Mouse (Mus musculus) left cerebral cortex, postnatal 10 days (tissue): Measurements from ENCODE around the gene Qk. TPM values are rescaled to one million over a fixed set of nuclear protein-coding genes. Genes with fewer than 3 reads are reported as not detected.
A peak's percentile ranks its signal among the peaks of the same experiment; 100 is the strongest.

Experiments used
- DNase-seq, 2 experiments: peaks; one replicate each; pipeline ENCODE4 v3.0.0; 2021 to 2022; ENCODE audit warnings: low spot score in 2 of 2, mixed read lengths in 1 of 2; ENCODE audit errors: extremely low spot score in 1 of 2
- intact Hi-C: fragments of 180-260 bp; cut with DNase I; formaldehyde crosslinking; loops from one replicate; pipeline ENCODE4 v1.15.1; 2025
- total RNA-seq, 2 experiments: library from RNA; stranded (reverse); gene quantifications; 2 replicates each; pipeline ENCODE4 v1.2.3; 2021

Qk gene
- total RNA-seq, result 100 to 1,000 TPM; 295 to 297 TPM

DNA sequence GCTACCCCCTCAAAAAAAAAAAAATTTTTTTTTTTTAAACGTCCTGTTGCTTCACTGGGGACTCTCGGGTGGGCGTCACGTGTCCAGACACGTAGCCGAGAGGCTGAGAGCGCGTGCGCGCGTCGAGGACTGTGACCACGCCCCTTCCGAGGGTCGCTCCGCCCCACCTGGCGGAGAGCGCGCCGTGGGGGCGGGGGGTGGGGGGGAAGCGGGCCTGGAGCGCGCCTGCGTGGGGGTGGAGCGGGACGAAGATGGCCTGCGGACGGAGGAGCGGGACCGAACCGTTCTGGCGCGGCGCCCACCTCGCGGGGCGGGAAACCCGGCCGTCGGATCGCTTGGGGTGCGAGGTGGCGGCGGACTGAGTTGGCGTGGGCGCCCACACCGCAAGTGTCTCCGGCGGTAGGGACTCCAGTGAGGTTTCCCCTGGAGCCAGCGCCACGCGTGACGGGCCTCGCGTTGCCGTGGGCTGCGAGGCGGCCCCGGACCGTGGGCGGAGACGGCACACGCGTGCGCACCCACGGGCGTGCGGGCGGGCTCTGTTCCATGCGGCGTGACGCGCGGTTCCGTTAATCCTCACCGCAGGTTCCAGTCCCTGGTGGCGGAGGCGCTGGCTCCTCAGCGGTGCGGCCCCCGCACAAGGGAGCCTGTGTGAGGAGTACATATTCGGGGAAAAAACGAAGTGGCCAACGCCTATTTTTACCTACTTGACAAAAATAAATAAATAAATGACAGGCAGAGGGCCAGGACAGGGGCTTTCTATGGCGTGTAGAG is at the start of gene Qk:
Qk (minus strand) TSS at position 170 of the 771 bp plus-strand sequence.
- intact Hi-C loops, result loop anchor here (2.0 to 10.0 kb wide), 6 partner anchors 173 to 1655 kb away; no protein-coding TSS in a partner anchor
- DNase-seq, result peak; percentile 90 to 96

DNA sequence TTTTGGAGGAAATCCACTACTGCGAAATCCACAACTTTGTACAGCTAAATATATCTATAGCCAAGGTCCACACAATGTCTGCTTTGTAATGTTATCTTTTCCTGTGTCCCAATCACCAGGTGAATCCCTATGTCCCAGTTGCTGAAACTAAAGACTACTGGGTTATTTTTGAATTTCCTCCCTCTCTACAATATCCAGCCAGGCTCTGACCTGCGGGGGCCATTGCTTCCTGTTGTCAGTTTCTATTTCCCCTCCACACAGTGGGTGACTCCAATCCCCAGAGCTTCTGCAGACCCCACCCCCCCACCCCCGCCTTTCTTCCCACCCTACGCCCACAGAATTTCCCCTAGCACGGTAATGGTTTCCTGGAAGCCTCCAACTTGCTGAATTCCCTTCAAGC is 47.4 kb upstream of the Qk start:
- intact Hi-C loops, result no loop called here
- no peak for DNase-seq

DNA sequence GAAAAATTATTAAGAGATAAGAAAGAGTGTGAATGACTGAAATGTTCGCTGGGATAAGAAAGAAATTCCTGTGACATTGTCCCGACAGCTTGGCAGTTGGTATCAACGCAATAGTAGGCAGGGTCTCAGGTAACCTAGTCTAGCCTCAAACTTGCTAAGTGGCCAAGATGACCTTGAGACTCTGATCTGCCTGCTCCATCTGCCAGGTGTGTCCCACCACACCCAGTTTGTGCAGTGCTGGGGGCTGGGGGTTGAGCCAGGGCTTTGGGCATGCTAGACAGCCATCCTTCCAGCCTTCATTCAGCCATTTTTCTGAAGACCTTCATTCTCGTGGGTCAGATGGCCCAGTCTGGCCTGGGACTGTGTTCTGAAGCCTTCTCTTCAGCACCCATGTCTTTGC is 46.9 kb upstream of the Qk start:
- DNase-seq, result no peak
- intact Hi-C loops, result no loop called here

- intact Hi-C loops, result no loop called here
- DNase-seq, result no peak
Observed at GRCm38 (mm10) chr17:10365501-10366482, 46.1 kb upstream of the Qk start.

GRCm38 (mm10) chr17:10363151-10363550 is 43.5 kb upstream of the Qk start:
- DNase-seq, result no peak
- intact Hi-C loops, result no loop called here

DNA sequence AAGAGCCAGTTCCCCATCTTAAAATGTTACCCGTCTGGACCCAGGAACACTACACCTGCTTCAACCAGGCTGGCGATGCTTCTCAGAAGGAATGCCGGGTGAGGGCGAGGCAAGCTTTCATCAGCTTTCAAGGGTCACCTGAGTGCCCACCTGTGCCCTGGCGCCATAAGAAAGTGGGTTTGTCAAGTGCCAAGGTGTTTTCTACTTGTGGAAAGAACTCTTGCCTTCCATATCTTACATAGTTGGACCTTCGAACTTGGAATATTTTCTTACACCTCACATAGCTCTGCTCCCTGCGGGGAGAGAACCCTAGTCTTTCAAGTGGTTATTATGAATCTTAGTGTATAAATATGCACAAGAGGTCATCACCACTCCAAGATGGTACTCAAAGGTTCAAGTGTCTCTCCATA is 42.2 kb upstream of the Qk start:
- intact Hi-C loops, result no loop called here
- DNase-seq, result no peak

DNA sequence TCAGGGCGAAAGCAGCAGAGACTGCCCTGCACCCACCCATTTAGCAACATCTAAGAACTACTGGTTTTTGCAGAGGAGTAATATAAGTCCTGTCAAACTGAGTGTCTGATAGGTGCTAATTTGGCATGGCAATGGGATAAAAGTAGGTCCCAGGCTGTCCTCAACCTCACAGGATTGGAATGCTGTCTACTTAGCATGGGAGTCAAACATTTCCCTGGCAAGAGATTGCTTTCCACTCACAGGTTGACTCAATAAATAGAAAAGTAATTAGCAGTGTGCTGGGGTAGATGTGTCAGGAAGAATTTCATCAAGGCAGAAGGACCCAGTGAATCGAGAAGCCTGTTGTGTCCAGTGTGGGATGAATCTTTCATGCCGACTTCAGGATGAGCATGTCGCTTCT is 41.1 kb upstream of the Qk start:
- DNase-seq, result no peak
- intact Hi-C loops, result no loop called here

DNA sequence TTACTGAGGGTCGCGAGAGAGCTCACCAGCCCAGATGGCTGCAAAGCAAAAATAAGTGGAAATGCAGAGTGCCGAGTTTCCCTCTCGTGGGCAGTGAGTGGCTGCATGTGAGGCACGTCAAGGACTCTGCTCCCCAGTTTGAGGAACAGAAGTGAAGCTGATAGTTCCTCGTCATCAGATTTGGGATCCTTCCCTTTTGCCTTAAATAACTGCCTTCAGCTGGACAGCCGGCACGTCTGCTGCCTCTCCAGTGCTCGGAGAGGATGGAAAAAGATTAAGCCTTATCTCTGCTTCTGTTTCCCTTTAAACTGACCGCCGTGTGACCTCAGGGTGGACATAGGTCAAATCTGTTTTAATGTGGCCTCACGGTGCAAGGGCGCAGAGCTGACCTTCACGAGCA is 39.8 kb upstream of the Qk start:
- peak in 1 of 2 experiments; percentile 34 for DNase-seq

GRCm38 (mm10) chr17:10357348-10357747 is 37.7 kb upstream of the Qk start:
- no peak for DNase-seq
- intact Hi-C loops, result no loop called here

More for the DNA sequence above, 39.8 kb upstream of the Qk start:
- intact Hi-C loops, result no loop called here

- intact Hi-C loops, result no loop called here
- DNase-seq, result no peak
Observed at GRCm38 (mm10) chr17:10356294-10356693, 36.6 kb upstream of the Qk start.

- intact Hi-C loops, result no loop called here
- DNase-seq, result no peak
Observed at GRCm38 (mm10) chr17:10355746-10356145, 36.1 kb upstream of the Qk start.

GRCm38 (mm10) chr17:10338286-10338685 is 18.6 kb upstream of the Qk start:
- intact Hi-C loops, result loop anchor here (5.0 kb wide), 2 partner anchors 54 to 404 kb away; no protein-coding TSS in a partner anchor
- no peak for DNase-seq

GRCm38 (mm10) chr17:10336558-10336957 is 16.9 kb upstream of the Qk start:
- intact Hi-C loops, result loop anchor here (5.0 kb wide), 2 partner anchors 56 to 406 kb away; no protein-coding TSS in a partner anchor
- DNase-seq, result no peak

- intact Hi-C loops, result loop anchor here (5.0 kb wide), 2 partner anchors 56 to 406 kb away; no protein-coding TSS in a partner anchor
- peak in 1 of 2 experiments; percentile 66 for DNase-seq
Observed at GRCm38 (mm10) chr17:10335809-10336499, 16.3 kb upstream of the Qk start.

GRCm38 (mm10) chr17:10334957-10335690 is 15.5 kb upstream of the Qk start:
- DNase-seq, result peak; percentile 81 to 86
- intact Hi-C loops, result loop anchor here (5.0 kb wide), 2 partner anchors 57 to 407 kb away; no protein-coding TSS in a partner anchor

DNA sequence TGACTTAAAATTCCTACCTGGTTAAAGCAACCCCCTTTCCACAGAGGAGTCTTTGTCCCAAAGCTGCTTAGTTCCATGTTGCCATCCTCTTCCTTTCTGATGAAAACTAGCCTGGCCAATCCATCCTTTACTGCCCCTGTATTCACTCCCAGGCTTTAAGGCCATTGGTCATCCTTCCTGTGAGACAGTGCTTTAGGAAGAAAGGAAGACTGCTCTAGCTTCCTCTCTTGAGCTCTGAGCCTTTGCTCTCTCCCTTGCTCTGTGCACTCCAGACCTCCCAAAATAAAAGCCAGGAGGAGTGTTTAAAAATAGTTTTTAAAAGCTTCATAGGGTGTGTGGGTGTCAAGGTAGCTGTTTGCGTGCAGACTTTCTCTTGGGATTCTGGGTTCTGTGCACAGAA is 14.8 kb upstream of the Qk start:
- intact Hi-C loops, result no loop called here

DNA sequence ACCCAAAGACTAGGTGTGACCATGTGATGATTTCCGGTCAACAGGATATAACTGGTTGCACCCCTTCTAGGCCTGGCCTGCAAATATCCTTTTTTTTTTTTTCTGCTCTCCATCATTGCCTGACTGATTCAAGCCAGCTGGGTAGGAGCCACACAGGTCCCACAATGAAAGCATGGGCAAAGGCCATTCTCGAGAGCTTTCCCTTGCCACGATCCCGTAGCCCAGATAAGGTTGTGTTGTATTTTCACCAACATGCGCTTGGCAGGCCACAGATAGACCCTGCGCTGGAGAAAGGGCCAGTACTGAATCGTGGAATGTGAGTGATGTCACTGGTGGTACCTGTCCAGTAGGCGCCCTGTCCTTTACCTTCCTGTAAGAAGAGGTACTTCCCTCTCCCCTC is 13.7 kb upstream of the Qk start:
- intact Hi-C loops, result no loop called here
- DNase-seq, result no peak

More for the DNA sequence above, 14.8 kb upstream of the Qk start:
- DNase-seq, result no peak

GRCm38 (mm10) chr17:10332127-10332526 is 12.5 kb upstream of the Qk start:
- DNase-seq, result no peak
- intact Hi-C loops, result no loop called here
